Mouse (Mus musculus) heart, embryonic 15.5 days (tissue): ENCODE measurements at regions not wholly inside any gene's neighbourhood (a gene's known extent, or its start where the extent isn't known, plus 50 kb on each side); places are given as distances from the start of the nearest gene placed in this dataset.

ENCODE experiments used
- ATAC-seq: fragments of 200-750 bp; cut with Nextera tagmentation; replicated peaks from 2 replicates; pipeline ENCODE4 v1.8.0; 2017; ENCODE audit warnings: low read depth, moderate TSS enrichment; ENCODE audit not compliant: insufficient number of reproducible peaks, insufficient read depth, low FRiP score
- H3K27ac ChIP-seq: fragments of 300-500 bp; sonication (generic); 2 replicates; pipeline ENCODE4 v1.5.1; 2015; ENCODE audit warnings: mild to moderate bottlenecking, inconsistent platforms
- H3K27me3 ChIP-seq: fragments of 300-500 bp; sonication (generic); 2 replicates; pipeline ENCODE4 v1.6.1; 2015; ENCODE audit warnings: inconsistent platforms
- H3K36me3 ChIP-seq: fragments of 300-500 bp; sonication (generic); 2 replicates; pipeline ENCODE4 v1.6.1; 2015; ENCODE audit warnings: mild to moderate bottlenecking, inconsistent platforms
- H3K4me1 ChIP-seq: fragments of 300-500 bp; sonication (generic); replicated peaks from 2 replicates; pipeline ENCODE4 v1.6.1; 2015; ENCODE audit warnings: inconsistent platforms
- H3K4me2 ChIP-seq: fragments of 300-500 bp; sonication (generic); 2 replicates; pipeline ENCODE4 v1.6.1; 2015; ENCODE audit warnings: inconsistent platforms, mild to moderate bottlenecking, moderate library complexity
- H3K4me3 ChIP-seq: fragments of 300-500 bp; sonication (generic); 2 replicates; pipeline ENCODE4 v1.5.1; 2015; ENCODE audit warnings: mild to moderate bottlenecking, inconsistent platforms
- H3K9ac ChIP-seq: fragments of 300-500 bp; sonication (generic); 2 replicates; pipeline ENCODE4 v1.6.1; 2015; ENCODE audit warnings: mild to moderate bottlenecking, inconsistent platforms
- H3K9me3 ChIP-seq: fragments of 300-500 bp; sonication (generic); replicated peaks from 2 replicates; pipeline ENCODE4 v1.6.1; 2016; ENCODE audit warnings: inconsistent platforms
- WGBS: fragments of 180-500 bp; shearing (Covaris S2); methylation state at CpG from one replicate; pipeline ENCODE4 v1.1.7; 2015; ENCODE audit warnings: mixed read lengths; 5-methylcytosine and 5-hydroxymethylcytosine counted together

GRCm38 (mm10) chr5:126254661-126255060 lies 723.1 kb downstream of the Tmem132b start:
- Histone ChIP-seq H3K4me2 (no peak overlapping the region), H3K9ac (no peak overlapping the region), H3K27ac (no peak overlapping the region), H3K36me3 (no peaks in the 10 kb centered on the region), H3K9me3 (no peaks in the 10 kb centered on the region), H3K4me1 (no peaks in the 10 kb centered on the region), H3K27me3 (no peaks in the 10 kb centered on the region), H3K4me3 (no peak overlapping the region)
- 59% methylated on average over 1 of the region's 1 CpGs for WGBS
- ATAC-seq = no peak

- Histone ChIP-seq H3K4me2 (no peak overlapping the region), H3K4me3 (no peak overlapping the region), H3K9me3 (no peaks in the 10 kb centered on the region), H3K27me3 (no peaks in the 10 kb centered on the region), H3K27ac (no peak overlapping the region), H3K4me1 (no peaks in the 10 kb centered on the region), H3K36me3 (no peaks in the 10 kb centered on the region), H3K9ac (no peak overlapping the region)
- no peak for ATAC-seq
- 69% methylated on average over 5 of the region's 5 CpGs for WGBS
Measured at GRCm38 (mm10) chr5:126257860-126258259, 726.3 kb downstream of the Tmem132b start.

- H3K9ac ChIP-seq = no peak overlapping the region
- H3K4me1 ChIP-seq = no peaks in the 10 kb centered on the region
- H3K27ac ChIP-seq = no peak overlapping the region
- H3K9me3 ChIP-seq = no peaks in the 10 kb centered on the region
- no peak for ATAC-seq
- no peak overlapping the region for H3K4me3 ChIP-seq
- no peaks in the 10 kb centered on the region for H3K27me3 ChIP-seq
- 83% methylated on average over 2 of the region's 2 CpGs for WGBS
- no peak overlapping the region for H3K4me2 ChIP-seq
- H3K36me3 ChIP-seq = no peaks in the 10 kb centered on the region
Measured at GRCm38 (mm10) chr5:126266471-126266870, 734.9 kb downstream of the Tmem132b start.

- H3K9ac ChIP-seq = no peak overlapping the region
- no peaks in the 10 kb centered on the region for H3K36me3 ChIP-seq
- H3K9me3 ChIP-seq = no peaks in the 10 kb centered on the region
- no peak overlapping the region for H3K27ac ChIP-seq
- no peak overlapping the region for H3K4me2 ChIP-seq
- 68% methylated on average over 2 of the region's 2 CpGs for WGBS
- no peaks in the 10 kb centered on the region for H3K4me1 ChIP-seq
- H3K27me3 ChIP-seq = no peaks in the 10 kb centered on the region
- ATAC-seq = no peak
- no peak overlapping the region for H3K4me3 ChIP-seq
Measured at GRCm38 (mm10) chr5:126266929-126267609, 735.5 kb downstream of the Tmem132b start.

- Histone ChIP-seq H3K27me3 (no peaks in the 10 kb centered on the region), H3K27ac (no peak overlapping the region), H3K4me1 (no peaks in the 10 kb centered on the region), H3K9ac (no peak overlapping the region), H3K4me2 (no peak overlapping the region), H3K9me3 (no peaks in the 10 kb centered on the region), H3K4me3 (no peak overlapping the region), H3K36me3 (no peaks in the 10 kb centered on the region)
- no peak for ATAC-seq
- WGBS = 71% methylated on average over 4 of the region's 4 CpGs
Measured at GRCm38 (mm10) chr5:126268592-126268991, 737.0 kb downstream of the Tmem132b start.

GRCm38 (mm10) chr5:126274316-126274715 lies 742.7 kb downstream of the Tmem132b start:
- H3K36me3 ChIP-seq = no peaks in the 10 kb centered on the region
- H3K4me2 ChIP-seq = no peak overlapping the region
- H3K9ac ChIP-seq = no peak overlapping the region
- no peaks in the 10 kb centered on the region for H3K4me1 ChIP-seq
- no peaks in the 10 kb centered on the region for H3K27me3 ChIP-seq
- no peak overlapping the region for H3K4me3 ChIP-seq
- 82% methylated on average over 8 of the region's 8 CpGs for WGBS
- H3K27ac ChIP-seq = no peak overlapping the region
- ATAC-seq = no peak
- H3K9me3 ChIP-seq = no peaks in the 10 kb centered on the region

GRCm38 (mm10) chr5:126281057-126281728 lies 749.6 kb downstream of the Tmem132b start:
- 37% methylated on average over 10 of the region's 10 CpGs for WGBS
- Histone ChIP-seq H3K9me3 (no peaks in the 10 kb centered on the region), H3K27me3 (0 out of 2 replicates have a peak, but pooled peaks cover 3% of the 10 kb centered on the region), H3K27ac (no peak overlapping the region), H3K4me3 (no peak overlapping the region), H3K4me1 (no peaks in the 10 kb centered on the region), H3K9ac (no peak overlapping the region), H3K4me2 (no peak overlapping the region), H3K36me3 (no peaks in the 10 kb centered on the region)
- no peak for ATAC-seq

DNA sequence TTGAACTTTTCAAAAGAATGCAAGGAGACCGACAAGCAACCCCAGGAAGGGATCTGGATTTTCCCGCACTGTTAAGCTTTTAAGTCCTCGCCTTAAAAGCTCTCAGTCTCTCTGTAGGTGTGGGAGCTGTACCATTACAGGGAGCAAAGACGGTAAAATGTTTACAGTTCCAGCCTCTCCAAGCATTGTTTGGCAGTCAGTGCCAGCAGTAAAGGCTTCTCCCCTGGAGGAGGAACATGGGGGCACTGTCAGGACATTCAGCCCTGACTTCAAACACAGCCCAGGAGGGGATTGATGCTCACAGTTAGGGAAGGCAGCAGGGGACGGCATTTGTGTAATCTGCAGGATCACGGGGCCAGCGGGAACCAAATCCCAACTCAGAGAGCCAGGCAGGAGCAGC lies 750.2 kb downstream of the Tmem132b start:
- Histone ChIP-seq H3K27me3 (0 out of 2 replicates have a peak, but pooled peaks cover 3% of the 10 kb centered on the region), H3K36me3 (no peaks in the 10 kb centered on the region), H3K4me1 (no peaks in the 10 kb centered on the region), H3K4me2 (no peak overlapping the region), H3K9me3 (no peaks in the 10 kb centered on the region), H3K4me3 (no peak overlapping the region), H3K9ac (no peak overlapping the region), H3K27ac (no peak overlapping the region)
- ATAC-seq = no peak
- 8% methylated on average over 7 of the region's 7 CpGs for WGBS

GRCm38 (mm10) chr5:126324847-126325246 lies 793.3 kb downstream of the Tmem132b start:
- no peak for ATAC-seq
- Histone ChIP-seq H3K9me3 (no peaks in the 10 kb centered on the region), H3K27me3 (no peaks in the 10 kb centered on the region), H3K4me3 (no peak overlapping the region), H3K4me2 (no peak overlapping the region), H3K27ac (no peak overlapping the region), H3K36me3 (no peaks in the 10 kb centered on the region), H3K9ac (no peak overlapping the region), H3K4me1 (no peaks in the 10 kb centered on the region)
- WGBS = 69% methylated on average over 6 of the region's 6 CpGs

DNA sequence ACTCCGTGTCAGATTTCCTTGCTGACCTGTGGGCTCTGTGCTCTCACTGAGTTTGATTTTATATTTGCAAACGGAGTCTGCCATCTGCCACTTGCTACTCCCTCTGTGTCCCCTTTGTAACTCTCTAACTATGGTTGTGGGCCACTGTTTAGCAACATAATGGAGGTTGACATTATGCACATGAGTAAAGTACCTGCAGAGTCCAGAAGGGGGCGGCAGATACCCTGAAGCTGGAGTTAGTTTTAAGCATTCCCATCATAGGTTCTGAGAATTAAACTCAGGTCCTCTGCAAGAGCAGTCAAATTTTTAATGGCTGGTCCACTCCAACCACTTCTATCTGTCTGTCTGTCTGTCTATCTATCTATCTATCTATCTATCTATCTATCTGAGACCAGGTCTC lies 796.7 kb downstream of the Tmem132b start:
- H3K27me3 ChIP-seq = no peaks in the 10 kb centered on the region
- H3K4me2 ChIP-seq = no peak overlapping the region
- H3K4me3 ChIP-seq = no peak overlapping the region
- 38% methylated on average over 3 of the region's 3 CpGs for WGBS
- H3K9me3 ChIP-seq = no peaks in the 10 kb centered on the region
- no peaks in the 10 kb centered on the region for H3K4me1 ChIP-seq
- ATAC-seq = no peak
- H3K9ac ChIP-seq = no peak overlapping the region
- H3K27ac ChIP-seq = no peak overlapping the region
- no peaks in the 10 kb centered on the region for H3K36me3 ChIP-seq

GRCm38 (mm10) chr5:126335091-126335490 lies 803.5 kb downstream of the Tmem132b start:
- Histone ChIP-seq H3K4me1 (no peaks in the 10 kb centered on the region), H3K27ac (no peak overlapping the region), H3K9me3 (no peaks in the 10 kb centered on the region), H3K36me3 (no peaks in the 10 kb centered on the region), H3K9ac (no peak overlapping the region), H3K27me3 (no peaks in the 10 kb centered on the region), H3K4me2 (no peak overlapping the region), H3K4me3 (no peak overlapping the region)
- no peak for ATAC-seq
- WGBS = 70% methylated on average over 7 of the region's 7 CpGs
